Mouse (Mus musculus): ENCODE results near the gene Akap9.

DNA sequence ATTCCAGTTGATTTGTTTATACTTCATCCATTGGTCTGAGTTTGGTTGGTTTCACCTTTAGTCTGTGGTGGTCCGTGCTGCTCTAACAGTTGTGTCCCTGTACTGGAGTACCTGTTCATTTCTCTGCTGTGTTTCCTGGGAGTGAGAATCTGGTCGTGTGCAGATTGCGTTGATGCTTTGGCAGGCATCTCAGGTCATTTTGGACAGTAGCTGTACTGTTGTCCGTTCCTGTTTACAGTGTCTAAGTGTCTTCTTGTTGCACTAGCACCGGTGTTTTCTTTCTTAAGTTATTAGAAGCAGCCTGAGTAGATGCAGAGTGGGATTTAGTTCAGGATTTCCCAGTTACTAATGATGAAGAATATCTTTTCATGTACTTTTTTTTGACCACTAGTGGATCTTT is 7.4 kb downstream of the Akap9 start:
- TF ChIP-seq POLR2A (IDR thresholded peaks at IDR 0.05; ENCODE audit: low read depth, low read length) (no peak), CTCF (IDR thresholded peaks at IDR 0.05; ENCODE audit: extremely low read depth, insufficient read length, insufficient replicate concordance, low read depth, low read length) (no peak)
